19 mouse cellular contexts compared by ENCODE assay signal in the genomic region with DNA sequence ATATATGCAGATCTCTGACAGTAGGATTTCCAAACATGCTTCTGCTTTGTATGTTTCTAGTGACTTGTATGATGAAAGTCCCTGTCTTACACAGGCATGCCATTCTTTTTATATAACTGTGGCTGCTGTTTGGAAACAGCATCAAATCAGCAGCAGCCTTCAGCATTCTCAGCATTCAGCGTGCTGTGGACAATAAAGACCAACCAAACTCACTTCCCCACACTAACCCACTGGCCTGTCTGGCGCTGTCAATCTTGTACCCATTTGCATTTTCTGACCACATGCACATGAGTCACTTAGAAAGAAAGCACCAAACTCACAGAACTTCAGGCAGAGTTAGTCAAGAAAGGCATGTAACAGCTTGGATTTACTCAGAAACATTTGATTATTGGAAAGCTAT. TPM values are rescaled to one million over a fixed set of nuclear protein-coding genes. Genes with fewer than 3 reads are reported as not detected.
DNase-seq lines count a peak whose midpoint lies in the region; ATAC-seq and TF ChIP-seq lines count a peak whose summit lies in the region.
"Had no signal": no experiment of that assay in that cellular context is flagged by ENCODE, and none has a peak within 500 bp of the region (broad histone marks: within the 10 kb centered on the region; RNA-seq: fewer than 3 reads in every experiment).

No protein-coding gene starts in this region.

- in situ Hi-C loops in CH12.LX (cut with MboI; ENCODE audit: low pct_ligation_motif_present, low pct_unique_long_range_greater_than_20kb, low sequenced_read_pairs) = no loop called here

- TF ChIP-seq EP300 in CH12.LX (IDR thresholded peaks at IDR 0.05; ENCODE audit: low read length) = peak; percentile 43

- no peak for TF ChIP-seq POLR2A in CH12.LX (IDR thresholded peaks at IDR 0.05; ENCODE audit: low read depth, low read length)

- H3K9ac ChIP-seq in CH12.LX (ENCODE audit: insufficient read depth, low read depth) = no peak overlapping the region
- H3K9ac ChIP-seq: embryonic facial prominence, embryonic 13.5 days; lung, embryonic 15.5 days; midbrain, embryonic 12.5 days had no signal

- intact Hi-C loops in heart, postnatal 10 days (cut with DNase I) = no loop called here

- no peak overlapping the region for H3K4me3 ChIP-seq in CH12.LX (replicated peaks in 1 of 3; ENCODE audit: low read depth in 2 of 3, low read length in 2 of 3, poor library complexity in 1 of 3)
- H3K4me3 ChIP-seq: embryonic facial prominence, embryonic 13.5 days; lung, embryonic 15.5 days; midbrain, embryonic 12.5 days had no signal

- peaks cover 33 to 93% of the 10 kb centered on the region in 2 experiments for H3K4me1 ChIP-seq in CH12.LX (ENCODE audit: control insufficient read depth in 1 of 2, insufficient read depth in 2 of 2)

- H3K27me3 ChIP-seq in CH12.LX (replicated peaks) = no peaks in the 10 kb centered on the region
- H3K27me3 ChIP-seq: embryonic facial prominence, embryonic 13.5 days; lung, embryonic 15.5 days; midbrain, embryonic 12.5 days had no signal

- DNase-seq in heart, adult 11 months = peak; percentile 94
- no peak for DNase-seq in heart, postnatal 10 days
- DNase-seq in CH12.LX (ENCODE audit: extremely low read depth) = peak; percentile 68
- DNase-seq in natural killer cell, adult 2 months (ENCODE audit: low spot score in 2 of 2) = peak; percentile 42 to 56
- no peak for DNase-seq in frontal cortex, postnatal 14 days (ENCODE audit: low spot score in 2 of 2)
- no peak for DNase-seq in urinary bladder, postnatal 4 days (ENCODE audit: low spot score in 2 of 2)
- no peak for DNase-seq in thymus, adult 18-20 months
- DNase-seq: adrenal gland, postnatal 25 days; cerebellum, postnatal 36 days; heart, postnatal 14 days; kidney, adult 18-20 months; kidney, postnatal 14 days; liver had no signal

- peaks cover 91% of the 10 kb centered on the region for H3K79me2 ChIP-seq in CH12.LX (replicated peaks; ENCODE audit: control insufficient read depth, extremely low read depth, insufficient read depth, poor library complexity, severe bottlenecking)

- no peak for TF ChIP-seq CTCF in CH12.LX (conservative IDR thresholded peaks at IDR 0.05 in 1 of 2, IDR thresholded peaks at IDR 0.05 in 1 of 2; ENCODE audit: low read depth in 2 of 2, low read length in 2 of 2)

- no peaks in the 10 kb centered on the region for H3K9me3 ChIP-seq in CH12.LX (replicated peaks; ENCODE audit: low read length)
- H3K9me3 ChIP-seq: embryonic facial prominence, embryonic 13.5 days; lung, embryonic 15.5 days; midbrain, embryonic 12.5 days had no signal

- no peak for TF ChIP-seq RAD21 in CH12.LX (IDR thresholded peaks at IDR 0.05; ENCODE audit: low read depth, low read length)

- H3K27ac ChIP-seq in CH12.LX (ENCODE audit: insufficient read depth, low read depth) = no peak overlapping the region
- H3K27ac ChIP-seq: embryonic facial prominence, embryonic 13.5 days; lung, embryonic 15.5 days; midbrain, embryonic 12.5 days had no signal

- peak overlapping the region; percentile 29; the same call in 1 of the 2 replicates for H3K4me2 ChIP-seq in CH12.LX (ENCODE audit: insufficient read depth, low read depth, poor library complexity, severe bottlenecking)
- H3K4me2 ChIP-seq: embryonic facial prominence, embryonic 13.5 days; lung, embryonic 15.5 days; midbrain, embryonic 12.5 days had no signal

- ATAC-seq in common myeloid progenitor, adult 5-6 weeks (replicated peaks; ENCODE audit: low read depth, poor library complexity, severe bottlenecking) = peak; percentile 66
- ATAC-seq: activated CD4-positive, CD25-positive, alpha-beta regulatory T cell, adult 4 months; hindbrain, embryonic 16.5 days had no signal

- H3K36me3 ChIP-seq in CH12.LX (replicated peaks in 1 of 2; ENCODE audit: control insufficient read depth in 1 of 2, insufficient read depth in 1 of 2, low read length in 1 of 2) = peaks cover 7 to 22% of the 10 kb centered on the region in 2 experiments

- dilution Hi-C loops in CH12.LX (cut with MboI; ENCODE audit: extremely low pct_ligation_motif_present, extremely low pct_unique_long_range_greater_than_20kb, low sequenced_read_pairs) = no loop called here

TF ChIP-seq in CH12.LX, 34 proteins besides CTCF, POLR2A, EP300 and RAD21:
- peak; percentile 21; the same call in 1 of the 2 replicates for TF ChIP-seq JUN (IDR thresholded peaks at IDR 0.05; ENCODE audit: insufficient read depth, low read depth, low read length)
- peak; percentile 47; the same call in 1 of the 2 replicates for TF ChIP-seq JUND (conservative IDR thresholded peaks at IDR 0.05; ENCODE audit: low read depth, low read length)
- peak; percentile 97 for TF ChIP-seq BHLHE40 (IDR thresholded peaks at IDR 0.05; ENCODE audit: low read depth, low read length)
- TF ChIP-seq POLR2AphosphoS2 (IDR thresholded peaks at IDR 0.05; ENCODE audit: low read depth, low read length) = 0 out of 2 replicates have a peak, but pooled peaks have one; percentile 36
- 0 out of 2 replicates have a peak, but pooled peaks have one; percentile 13 for TF ChIP-seq MAZ (IDR thresholded peaks at IDR 0.05; ENCODE audit: low read depth, low read length)
- peak; percentile 34; the same call in 1 of the 2 replicates for TF ChIP-seq IRF4 (IDR thresholded peaks at IDR 0.05; ENCODE audit: low read depth, low read length)
- TF ChIP-seq KAT2A (IDR thresholded peaks at IDR 0.05; ENCODE audit: insufficient replicate concordance, low read length) = no peak
- peak; percentile 44 for TF ChIP-seq ETS1 (conservative IDR thresholded peaks at IDR 0.05; ENCODE audit: low read depth, low read length)
- TF ChIP-seq CHD2 (IDR thresholded peaks at IDR 0.05; ENCODE audit: low read length) = no peak
- TF ChIP-seq MAFK (IDR thresholded peaks at IDR 0.05; ENCODE audit: insufficient replicate concordance, low read length) = 0 out of 2 replicates have a peak, but pooled peaks have one; percentile 36
- TF ChIP-seq MAX (IDR thresholded peaks at IDR 0.05; ENCODE audit: low read length) = peak; percentile 25; the same call in 1 of the 2 replicates
- no peak for TF ChIP-seq TBP (conservative IDR thresholded peaks at IDR 0.05; ENCODE audit: low read depth, low read length)
- TF ChIP-seq MYC (IDR thresholded peaks at IDR 0.05; ENCODE audit: low read depth, low read length) = peak; percentile 77
- TF ChIP-seq MXI1 (IDR thresholded peaks at IDR 0.05; ENCODE audit: low read depth, low read length) = peak; percentile 77
- peak; percentile 38; the same call in 1 of the 2 replicates for TF ChIP-seq SIN3A (IDR thresholded peaks at IDR 0.05; ENCODE audit: low read length)

RNA-seq across cellular contexts. Expression of gene Dido1, which starts 14.6 kb away (rescaled TPM):
- total RNA-seq in heart, postnatal 10 days (2021) = 10 to 100 TPM; 40.6 to 42.8 TPM
- total RNA-seq in CH12.LX (2012; rRNA removed) = 24.9 and 30.0 TPM in 2 replicates
- 15.5 and 16.4 TPM in 2 replicates for total RNA-seq in CH12.LX (2014; rRNA removed)
- polyA plus RNA-seq in CH12.LX (2012; ENCODE audit: insufficient read length, low read depth) = 25.0 and 25.8 TPM in 2 replicates
- total RNA-seq in common myeloid progenitor, adult 5-6 weeks (2017) = 64.8 and 81.1 TPM in 2 replicates

RNA-seq across cellular contexts. Expression of gene Gid8, which starts 14.7 kb away (rescaled TPM):
- total RNA-seq in heart, postnatal 10 days (2021) = 10 to 100 TPM; 77.9 to 79.1 TPM
- total RNA-seq in CH12.LX (2012; rRNA removed) (15.6 and 21.7 TPM in 2 replicates), CH12.LX (2014; rRNA removed) (32.1 and 32.5 TPM in 2 replicates)
- 44.1 and 45.4 TPM in 2 replicates for polyA plus RNA-seq in CH12.LX (2012; ENCODE audit: insufficient read length, low read depth)
- total RNA-seq in common myeloid progenitor, adult 5-6 weeks (2017) = 78.3 and 83.0 TPM in 2 replicates

RNA-seq across cellular contexts. Expression of gene Slc17a9, which starts 29.9 kb away (rescaled TPM):
- total RNA-seq in heart, postnatal 10 days (2021) = under 1 TPM; 0.69 to 0.89 TPM
- total RNA-seq in CH12.LX (2012; rRNA removed) (13.4 and 16.2 TPM in 2 replicates), CH12.LX (2014; rRNA removed) (6.5 and 7.2 TPM in 2 replicates)
- polyA plus RNA-seq in CH12.LX (2012; ENCODE audit: insufficient read length, low read depth) = 23.7 and 26.0 TPM in 2 replicates
- 6.5 and 6.8 TPM in 2 replicates for total RNA-seq in common myeloid progenitor, adult 5-6 weeks (2017)

RNA-seq across cellular contexts. Expression of gene Tcfl5, which starts 52.7 kb away (rescaled TPM):
- under 1 TPM in 1 of 2 experiments, not detected in 1; 0.22 TPM for total RNA-seq in heart, postnatal 10 days (2021)
- not detected in 2 replicates for total RNA-seq in CH12.LX (2012; rRNA removed)
- total RNA-seq in CH12.LX (2014; rRNA removed) = not detected in 2 replicates
- polyA plus RNA-seq in CH12.LX (2012; ENCODE audit: insufficient read length, low read depth) = not detected in 2 replicates
- not detected in 2 replicates for total RNA-seq in common myeloid progenitor, adult 5-6 weeks (2017)
- total RNA-seq: adrenal gland, postnatal 25 days had no signal
- polyA plus RNA-seq: activated CD4-positive, CD25-positive, alpha-beta regulatory T cell, adult 4 months had no signal

Comparison
In these comparisons a context has a peak if more than half of its experiments do, and no peak if none do; other contexts are left out.
1. DNase-seq: peak in heart, adult 11 months (single experiment), CH12.LX (single experiment) and natural killer cell, adult 2 months (2 of 2); none in heart, postnatal 10 days (0 of 2), frontal cortex, postnatal 14 days (0 of 2), urinary bladder, postnatal 4 days (0 of 2) and thymus, adult 18-20 months (0 of 2).